Comparison of ENCODE assay signal across 14 mouse cellular contexts in the genomic region with DNA sequence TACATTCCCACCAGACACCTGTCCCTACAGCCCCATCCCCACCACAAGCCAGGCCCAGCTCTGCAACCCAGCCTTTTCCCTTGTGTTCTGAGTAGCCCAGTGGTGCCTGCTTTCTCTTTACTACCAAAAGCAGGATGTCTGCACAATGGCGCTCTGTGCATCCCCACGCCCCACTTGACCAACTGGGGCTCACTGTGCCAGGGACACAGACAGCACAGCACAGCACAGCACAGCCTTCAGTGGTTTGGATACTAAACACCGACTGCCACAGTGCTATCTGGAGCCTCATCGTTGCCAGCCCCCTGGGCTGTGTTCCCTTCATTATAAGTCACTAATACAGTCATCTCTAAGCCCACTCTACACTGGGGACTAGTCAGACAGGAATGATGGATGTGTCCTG. TPM values are rescaled to one million over a fixed set of nuclear protein-coding genes. Genes with fewer than 3 reads are reported as not detected.
"Had no signal": no experiment of that assay in that cellular context is flagged by ENCODE, and none has a peak within 500 bp of the region (broad histone marks: within the 10 kb centered on the region; RNA-seq: fewer than 3 reads in every experiment).

No protein-coding gene starts in this region.

- H3K4me3 ChIP-seq: kidney, embryonic 15.5 days; limb, embryonic 15.5 days; liver, embryonic 12.5 days; megakaryocyte, embryonic 14.5 days had no signal

- DNase-seq: kidney, adult 2 months; kidney, postnatal 14 days; lung, embryonic 14.5 days; lung, postnatal 10 days; lung, postnatal 4 days; thymus, postnatal 4 days had no signal

- H3K27ac ChIP-seq: kidney, embryonic 15.5 days; limb, embryonic 15.5 days; liver, embryonic 12.5 days; stomach, postnatal 0 days had no signal

- H3K4me1 ChIP-seq: liver, embryonic 12.5 days had no signal

- ATAC-seq: liver, embryonic 12.5 days; midbrain, embryonic 16.5 days had no signal

RNA-seq across cellular contexts. Expression of a gene that starts 25.4 kb away (rescaled TPM):
- total RNA-seq: layer of hippocampus, postnatal 10 days had no signal
- polyA plus RNA-seq: neural tube, embryonic 14.5 days had no signal
